Mouse (Mus musculus) erythroblast, embryonic 14.5 days (primary cell): ENCODE results near the gene Ppara.

ENCODE experiments used
- GATA1 ChIP-seq: IDR thresholded peaks from 2 replicates; pipeline ENCODE4 v1.6.1; 2012; ENCODE audit warnings: low read length, inconsistent platforms, mixed read lengths
- TAL1 ChIP-seq: IDR thresholded peaks from 3 replicates; pipeline ENCODE4 v1.6.1; 2012; ENCODE audit warnings: low read length, inconsistent platforms, mixed read lengths

DNA sequence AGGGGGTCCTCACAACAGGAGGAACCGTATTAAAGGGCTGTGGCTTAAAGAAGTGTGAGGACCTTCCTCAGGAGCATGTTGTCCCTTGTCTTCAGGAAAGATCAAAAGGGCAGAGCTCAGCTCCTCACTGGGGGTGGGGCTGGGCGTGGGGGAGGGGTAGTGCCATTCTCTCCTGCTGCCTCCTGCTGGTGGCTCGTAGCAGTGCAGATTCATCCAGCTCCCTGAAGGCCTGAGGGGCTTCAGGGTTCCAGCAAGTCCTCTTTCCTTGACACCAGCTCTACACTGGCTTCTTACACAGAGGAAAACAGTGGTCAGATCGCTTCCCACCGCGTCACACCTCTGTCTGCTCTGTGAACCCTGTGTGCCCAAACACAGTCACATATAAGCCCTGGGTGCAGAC is 106.2 kb downstream of the Ppara start:
- TF ChIP-seq GATA1 (no peak), TAL1 (no peak)
